Mouse (Mus musculus) lung, postnatal 0 days (tissue): ENCODE data around the gene Rad51b.

ENCODE experiments used
- CTCF ChIP-seq: IDR thresholded peaks from 2 replicates; pipeline ENCODE4 v1.5.1; 2016; ENCODE audit warnings: antibody characterized with exemption, mild to moderate bottlenecking
- EP300 ChIP-seq: IDR thresholded peaks from 2 replicates; pipeline ENCODE4 v1.6.1; 2016; ENCODE audit warnings: antibody characterized with exemption, mild to moderate bottlenecking, control low read depth

DNA sequence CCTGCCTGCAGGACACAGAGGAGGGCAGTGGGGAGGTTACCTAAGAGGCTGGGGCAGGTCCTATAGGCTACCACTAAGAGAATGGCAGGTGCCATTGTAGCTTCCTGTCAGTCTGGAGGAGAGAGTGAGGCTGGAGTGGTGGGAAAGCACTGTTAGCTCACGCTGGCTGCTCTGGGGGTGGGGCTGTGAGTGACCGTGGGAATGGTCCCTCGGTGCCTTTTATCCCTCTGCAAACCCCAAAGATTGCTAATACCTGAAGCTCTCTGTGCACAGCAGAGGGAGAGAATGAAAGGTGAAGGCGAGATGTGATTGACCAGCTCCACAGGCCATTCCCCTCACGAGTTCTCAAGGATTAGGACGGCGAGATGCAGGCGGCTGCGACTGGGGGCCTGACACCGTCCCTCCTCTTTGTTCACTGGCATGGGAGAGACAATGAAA lies 510.3 kb downstream of the Rad51b start:
- TF ChIP-seq CTCF = no peak
- no peak for TF ChIP-seq EP300
